Mouse (Mus musculus): ENCODE measurements around the gene 1700001K19Rik. TPM values are rescaled to one million over a fixed set of nuclear protein-coding genes. Genes with fewer than 3 reads are reported as not detected.

The 1700001K19Rik gene
- polyA plus RNA-seq, 1 experiment from 2014 or later, result not detected

DNA sequence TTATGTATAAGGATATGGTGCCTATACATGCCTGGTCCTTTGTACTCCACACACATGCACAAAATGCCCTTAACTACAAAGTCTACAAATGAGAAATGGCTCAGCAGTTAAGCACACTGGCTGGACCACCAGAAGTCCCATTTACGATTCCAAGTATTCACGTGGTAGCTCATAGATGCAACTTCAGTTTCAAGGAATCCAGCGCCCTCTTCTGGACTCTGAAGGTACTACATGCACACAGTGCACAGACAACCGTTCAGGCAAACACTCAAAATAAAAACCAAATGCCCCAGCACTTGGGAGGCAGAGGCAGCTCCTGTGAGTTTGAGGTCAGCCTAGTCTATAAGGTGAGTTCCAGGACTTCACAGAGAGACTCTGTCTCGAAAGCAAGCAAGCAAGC lies 8.2 kb downstream of the 1700001K19Rik start:
- TF ChIP-seq CTCF (IDR thresholded peaks at IDR 0.05) (peak; percentile 63), EP300 (IDR thresholded peaks at IDR 0.05) (no peak)
- Histone ChIP-seq H3K27ac (ENCODE audit: low read length) (no peak overlapping the region), H3K4me3 (ENCODE audit: low read depth, low read length) (no peak overlapping the region), H3K9ac (replicated peaks; ENCODE audit: low read depth) (no peak overlapping the region), H3K4me1 (ENCODE audit: insufficient read depth, low read depth, low read length) (no peaks in the 10 kb centered on the region), H3K36me3 (ENCODE audit: insufficient read depth, low read length) (no peaks in the 10 kb centered on the region), H3K9me3 (ENCODE audit: low read length) (no peaks in the 10 kb centered on the region), H3K27me3 (replicated peaks; ENCODE audit: insufficient read depth, low read length) (no peaks in the 10 kb centered on the region), H3K4me2 (replicated peaks; ENCODE audit: low read depth, low read length) (no peak overlapping the region)
- ATAC-seq (no peak), DNase-seq (ENCODE audit: low spot score) (no peak)
- WGBS, result 48% methylated on average over 5 of the region's 5 CpGs

DNA sequence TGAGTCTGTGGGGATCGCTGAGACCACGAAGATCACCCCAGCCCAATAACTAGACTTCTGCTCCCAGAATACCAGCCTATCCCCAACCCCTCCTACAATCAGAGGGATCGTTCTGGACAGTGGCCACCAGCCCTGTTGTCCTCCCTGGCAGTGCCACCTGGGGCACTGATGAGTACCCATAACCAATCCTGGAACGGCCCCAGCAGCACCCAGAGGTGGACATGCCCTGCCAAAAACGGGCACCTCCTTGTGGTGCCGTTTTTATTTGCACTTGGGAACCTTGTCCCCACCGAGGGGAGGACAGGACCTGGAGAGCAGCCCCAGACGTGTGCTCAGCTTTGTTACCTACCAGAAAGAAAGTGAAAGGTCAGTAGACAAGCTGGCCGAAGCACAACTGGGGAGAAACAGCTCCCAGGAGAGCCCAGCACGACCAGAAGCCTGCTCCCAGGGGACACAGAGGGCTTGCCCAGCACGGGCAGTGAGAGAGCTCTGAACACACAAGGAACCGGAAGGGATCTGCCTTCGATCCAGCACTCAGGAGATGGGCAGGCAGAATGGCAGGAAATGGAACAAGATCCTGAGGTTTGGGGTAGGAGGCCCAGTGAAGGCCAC lies 14.8 kb downstream of the 1700001K19Rik start:
- DNase-seq (ENCODE audit: low spot score), result no peak
- Histone ChIP-seq H3K4me3 (ENCODE audit: low read depth, low read length) (no peak overlapping the region), H3K9ac (replicated peaks; ENCODE audit: low read depth) (no peak overlapping the region), H3K9me3 (ENCODE audit: low read length) (no peaks in the 10 kb centered on the region), H3K36me3 (ENCODE audit: insufficient read depth, low read length) (peaks cover 51% of the 10 kb centered on the region), H3K27me3 (replicated peaks; ENCODE audit: insufficient read depth, low read length) (no peaks in the 10 kb centered on the region), H3K4me2 (replicated peaks; ENCODE audit: low read depth, low read length) (no peak overlapping the region), H3K27ac (ENCODE audit: low read length) (no peak overlapping the region), H3K4me1 (ENCODE audit: insufficient read depth, low read depth, low read length) (no peaks in the 10 kb centered on the region)
- no peak for ATAC-seq
- WGBS, result 81% methylated on average over 13 of the region's 13 CpGs
- TF ChIP-seq EP300 (IDR thresholded peaks at IDR 0.05) (no peak), CTCF (IDR thresholded peaks at IDR 0.05) (peak; percentile 31)

DNA sequence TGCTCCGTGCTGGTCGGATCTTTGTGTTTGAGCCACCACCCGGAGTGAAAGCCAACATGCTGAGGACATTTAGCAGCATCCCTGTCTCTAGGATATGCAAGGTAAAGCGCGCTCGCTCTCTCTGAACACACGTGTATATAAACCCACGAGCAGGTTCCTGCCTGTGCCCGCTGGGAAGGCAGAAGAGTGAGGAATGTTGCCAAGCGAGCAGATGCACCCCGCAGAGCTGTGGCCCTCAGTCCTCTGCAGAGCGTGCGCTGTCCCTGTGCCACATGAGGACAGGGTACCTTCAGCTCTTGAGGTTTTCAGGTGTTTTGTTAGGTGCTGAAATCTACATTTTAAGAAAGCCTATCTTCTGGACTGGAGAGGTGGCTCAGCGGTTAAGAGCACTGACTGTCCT lies 20.7 kb downstream of the 1700001K19Rik start:
- Histone ChIP-seq H3K27ac (ENCODE audit: low read length) (no peak overlapping the region), H3K4me3 (ENCODE audit: low read depth, low read length) (no peak overlapping the region), H3K9ac (replicated peaks; ENCODE audit: low read depth) (no peak overlapping the region), H3K4me2 (replicated peaks; ENCODE audit: low read depth, low read length) (no peak overlapping the region), H3K27me3 (replicated peaks; ENCODE audit: insufficient read depth, low read length) (no peaks in the 10 kb centered on the region), H3K9me3 (ENCODE audit: low read length) (no peaks in the 10 kb centered on the region), H3K4me1 (ENCODE audit: insufficient read depth, low read depth, low read length) (no peaks in the 10 kb centered on the region), H3K36me3 (ENCODE audit: insufficient read depth, low read length) (peaks cover 79% of the 10 kb centered on the region)
- ATAC-seq (no peak), DNase-seq (ENCODE audit: low spot score) (no peak)
- WGBS, result 90% methylated on average over 14 of the region's 14 CpGs
- TF ChIP-seq CTCF (IDR thresholded peaks at IDR 0.05) (no peak), EP300 (IDR thresholded peaks at IDR 0.05) (no peak)

DNA sequence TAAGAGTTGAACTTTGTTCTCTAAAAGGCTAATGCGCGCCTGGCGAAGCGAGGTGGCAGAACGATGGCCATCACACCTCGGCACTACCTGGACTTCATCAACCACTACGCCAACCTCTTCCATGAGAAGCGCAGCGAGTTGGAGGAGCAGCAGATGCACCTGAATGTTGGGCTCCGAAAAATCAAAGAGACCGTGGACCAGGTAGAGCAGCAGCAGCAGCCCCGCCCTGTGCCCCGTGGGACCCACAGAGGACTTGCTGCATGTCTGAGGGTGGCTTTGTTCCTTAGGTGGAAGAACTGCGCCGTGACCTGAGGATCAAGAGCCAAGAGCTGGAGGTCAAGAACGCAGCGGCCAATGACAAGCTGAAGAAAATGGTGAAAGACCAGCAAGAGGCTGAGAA lies 31.0 kb downstream of the 1700001K19Rik start:
- Histone ChIP-seq H3K27ac (ENCODE audit: low read length) (no peak overlapping the region), H3K4me3 (ENCODE audit: low read depth, low read length) (no peak overlapping the region), H3K36me3 (ENCODE audit: insufficient read depth, low read length) (peaks cover 89% of the 10 kb centered on the region), H3K9ac (replicated peaks; ENCODE audit: low read depth) (no peak overlapping the region), H3K4me2 (replicated peaks; ENCODE audit: low read depth, low read length) (no peak overlapping the region), H3K4me1 (ENCODE audit: insufficient read depth, low read depth, low read length) (no peaks in the 10 kb centered on the region), H3K9me3 (ENCODE audit: low read length) (no peaks in the 10 kb centered on the region), H3K27me3 (replicated peaks; ENCODE audit: insufficient read depth, low read length) (no peaks in the 10 kb centered on the region)
- no peak for TF ChIP-seq CTCF (IDR thresholded peaks at IDR 0.05)
- no peak for TF ChIP-seq EP300 (IDR thresholded peaks at IDR 0.05)
- DNase-seq (ENCODE audit: low spot score), result no peak
- 98% methylated on average over 17 of the region's 17 CpGs for WGBS
- no peak for ATAC-seq

DNA sequence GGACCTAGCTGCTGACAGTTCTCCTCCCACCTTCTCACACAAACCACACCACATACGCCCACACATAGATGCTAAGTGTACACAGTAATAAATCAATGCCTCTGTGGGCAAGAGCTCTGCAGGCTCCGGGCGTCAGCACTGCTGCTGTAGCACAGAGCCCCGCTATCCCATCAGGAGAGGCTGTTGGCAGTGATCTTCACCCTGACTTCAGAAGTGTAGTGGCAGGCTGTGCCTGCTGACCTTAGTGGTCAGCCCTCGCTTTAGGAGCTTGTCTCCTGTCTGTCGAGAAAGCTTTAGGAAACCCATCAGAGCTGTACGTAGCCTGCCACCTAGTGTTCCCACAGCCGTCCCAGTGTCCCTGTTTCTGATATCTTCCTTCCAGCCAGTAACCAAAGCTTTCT lies 32.2 kb downstream of the 1700001K19Rik start:
- no peak for DNase-seq (ENCODE audit: low spot score)

DNA sequence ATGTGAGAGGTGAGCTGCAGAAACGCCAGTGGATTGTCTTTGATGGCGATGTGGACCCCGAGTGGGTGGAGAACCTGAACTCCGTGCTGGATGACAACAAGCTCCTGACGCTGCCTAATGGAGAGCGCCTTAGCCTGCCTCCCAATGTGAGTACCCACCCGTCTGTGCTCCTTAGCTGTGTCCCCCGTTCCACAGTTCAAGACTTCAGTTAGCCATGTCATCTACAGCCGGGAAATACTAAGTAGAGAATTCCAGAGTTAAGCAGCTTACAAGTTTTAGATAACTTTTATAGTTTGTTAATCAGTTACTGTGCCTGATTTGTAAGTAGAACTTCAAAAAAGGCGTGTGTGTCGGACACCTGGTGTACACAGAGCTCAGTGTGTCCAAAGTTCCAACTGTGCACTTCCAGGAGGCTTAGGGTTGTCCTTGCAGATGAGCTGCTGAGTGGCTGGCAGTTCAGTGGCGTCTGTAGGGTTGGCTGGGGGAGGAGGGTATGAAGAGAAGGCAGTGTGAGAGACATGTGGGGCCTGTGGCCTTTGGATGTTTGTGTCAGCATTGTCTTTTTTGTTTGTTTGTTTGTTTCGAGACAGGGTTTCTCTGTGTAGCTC lies 44.8 kb downstream of the 1700001K19Rik start:
- H3K4me1 ChIP-seq (ENCODE audit: insufficient read depth, low read depth, low read length), result no peaks in the 10 kb centered on the region
- 90% methylated on average over 13 of the region's 13 CpGs for WGBS
- no peaks in the 10 kb centered on the region for H3K27me3 ChIP-seq (replicated peaks; ENCODE audit: insufficient read depth, low read length)
- H3K36me3 ChIP-seq (ENCODE audit: insufficient read depth, low read length), result peaks cover 90% of the 10 kb centered on the region
- H3K4me2 ChIP-seq (replicated peaks; ENCODE audit: low read depth, low read length), result no peak overlapping the region
- no peak overlapping the region for H3K4me3 ChIP-seq (ENCODE audit: low read depth, low read length)
- ATAC-seq, result no peak
- H3K9me3 ChIP-seq (ENCODE audit: low read length), result no peaks in the 10 kb centered on the region
- no peak for TF ChIP-seq CTCF (IDR thresholded peaks at IDR 0.05)
- no peak for TF ChIP-seq EP300 (IDR thresholded peaks at IDR 0.05)
- no peak for DNase-seq (ENCODE audit: low spot score)
- H3K9ac ChIP-seq (replicated peaks; ENCODE audit: low read depth), result no peak overlapping the region
- no peak overlapping the region for H3K27ac ChIP-seq (ENCODE audit: low read length)

More for the DNA sequence above, 32.2 kb downstream of the 1700001K19Rik start:
- WGBS, result 73% methylated on average over 8 of the region's 8 CpGs
- TF ChIP-seq EP300 (IDR thresholded peaks at IDR 0.05), result no peak
- no peak for ATAC-seq
- no peak overlapping the region for H3K4me3 ChIP-seq (ENCODE audit: low read depth, low read length)
- H3K27me3 ChIP-seq (replicated peaks; ENCODE audit: insufficient read depth, low read length), result no peaks in the 10 kb centered on the region
- H3K27ac ChIP-seq (ENCODE audit: low read length), result no peak overlapping the region
- H3K9ac ChIP-seq (replicated peaks; ENCODE audit: low read depth), result no peak overlapping the region
- no peaks in the 10 kb centered on the region for H3K4me1 ChIP-seq (ENCODE audit: insufficient read depth, low read depth, low read length)
- H3K9me3 ChIP-seq (ENCODE audit: low read length), result no peaks in the 10 kb centered on the region
- peaks cover 81% of the 10 kb centered on the region for H3K36me3 ChIP-seq (ENCODE audit: insufficient read depth, low read length)
- H3K4me2 ChIP-seq (replicated peaks; ENCODE audit: low read depth, low read length), result no peak overlapping the region

Measured in lung, postnatal 0 days (tissue).